Mouse (Mus musculus) yolk sac, embryonic 10.5 days (tissue): Measurements from ENCODE around the gene Atpif1.
A peak's percentile ranks its signal among the peaks of the same experiment; 100 is the strongest.

Experiments used
- DNase-seq: peaks from one replicate; pipeline ENCODE4 v3.0.0-alpha.2; 2017; ENCODE audit warnings: low spot score

The Atpif1 gene

DNA sequence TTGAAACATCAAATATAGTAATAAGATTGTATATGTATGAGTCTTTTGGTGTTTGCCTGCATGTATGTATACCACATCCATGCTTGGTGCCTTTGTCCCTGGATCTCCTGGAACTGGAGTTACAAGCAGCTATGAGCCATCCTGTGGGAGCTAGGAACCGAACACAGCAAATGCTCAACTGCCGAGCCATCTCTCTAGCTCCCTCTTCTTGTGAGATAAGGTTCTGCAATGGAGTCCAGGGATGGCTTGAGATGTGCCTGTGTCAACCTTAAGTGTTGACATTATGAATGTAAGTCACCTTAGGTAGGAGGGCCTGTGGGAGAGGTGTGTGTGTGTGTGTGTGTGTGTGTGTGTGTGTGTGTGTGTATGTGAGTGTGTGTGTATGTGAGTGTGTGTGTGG, 6.8 kb downstream of the Atpif1 start:
- no peak for DNase-seq

GRCm38 (mm10) chr4:132524808-132525207, 8.7 kb downstream of the Atpif1 start:
- DNase-seq, result no peak

- no peak for DNase-seq
These were observed 9.1 kb downstream of the Atpif1 start for GRCm38 (mm10) chr4:132524321-132524741.

- DNase-seq, result no peak
These were observed 14.3 kb downstream of the Atpif1 start for GRCm38 (mm10) chr4:132519188-132519587.

DNA sequence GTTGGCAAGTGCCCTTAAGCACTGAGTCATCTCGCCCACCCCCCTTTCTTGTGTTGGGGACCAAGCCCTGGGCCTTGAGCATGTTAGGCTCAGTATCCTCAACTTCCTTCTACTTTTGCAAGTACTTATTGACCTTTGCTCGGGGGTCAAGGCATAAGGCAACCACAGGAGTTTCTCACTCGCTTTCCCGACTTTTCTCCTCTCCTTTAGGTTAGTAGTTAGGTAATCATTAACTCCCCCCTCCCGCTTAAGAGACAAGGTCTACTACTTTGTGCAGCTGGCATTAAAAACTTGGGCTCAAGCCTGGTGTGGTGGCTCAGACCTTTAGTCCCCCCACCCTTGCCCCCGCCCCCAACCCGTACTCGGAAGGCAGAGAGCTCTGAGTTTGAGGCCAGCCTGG, 15.4 kb downstream of the Atpif1 start:
- DNase-seq, result peak; percentile 84

DNA sequence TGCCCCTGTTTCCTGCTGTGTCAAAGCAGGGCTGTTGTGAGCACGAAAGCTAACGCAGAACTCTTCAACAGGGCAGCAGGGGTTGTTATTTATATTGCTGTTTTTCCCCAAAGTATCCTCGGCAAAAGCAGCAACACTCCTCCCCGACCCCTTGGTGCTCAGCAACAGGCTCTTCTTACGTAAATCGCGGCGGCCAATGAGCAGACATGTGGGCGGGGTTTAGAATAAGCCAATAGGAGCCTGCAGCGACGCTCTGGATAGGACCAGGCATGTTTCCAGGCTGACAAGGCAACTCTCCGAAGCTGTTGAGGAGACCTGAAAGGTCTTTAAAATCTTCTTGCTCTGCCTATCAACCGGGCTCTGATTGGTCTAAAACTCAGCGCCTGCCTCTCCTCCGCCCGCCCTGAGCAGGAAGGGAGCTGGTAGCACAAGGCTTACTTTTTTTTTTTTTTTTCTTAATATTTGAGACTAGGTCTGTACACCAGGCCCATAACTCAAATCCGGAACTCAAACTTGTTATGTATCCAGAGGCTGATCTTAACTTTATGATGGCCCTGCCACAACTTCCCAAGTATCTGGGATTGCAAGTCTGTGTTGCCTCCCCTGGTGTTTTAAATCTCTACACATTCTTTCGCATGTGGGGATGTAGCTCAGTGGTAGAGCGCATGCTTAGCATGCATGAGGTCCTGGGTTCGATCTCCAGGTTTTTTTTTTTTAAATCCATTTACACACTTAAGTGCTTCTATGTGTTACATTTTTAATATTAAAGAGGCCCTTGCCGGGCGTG, 17.9 kb downstream of the Atpif1 start:
- DNase-seq, result peak; percentile 92

DNA sequence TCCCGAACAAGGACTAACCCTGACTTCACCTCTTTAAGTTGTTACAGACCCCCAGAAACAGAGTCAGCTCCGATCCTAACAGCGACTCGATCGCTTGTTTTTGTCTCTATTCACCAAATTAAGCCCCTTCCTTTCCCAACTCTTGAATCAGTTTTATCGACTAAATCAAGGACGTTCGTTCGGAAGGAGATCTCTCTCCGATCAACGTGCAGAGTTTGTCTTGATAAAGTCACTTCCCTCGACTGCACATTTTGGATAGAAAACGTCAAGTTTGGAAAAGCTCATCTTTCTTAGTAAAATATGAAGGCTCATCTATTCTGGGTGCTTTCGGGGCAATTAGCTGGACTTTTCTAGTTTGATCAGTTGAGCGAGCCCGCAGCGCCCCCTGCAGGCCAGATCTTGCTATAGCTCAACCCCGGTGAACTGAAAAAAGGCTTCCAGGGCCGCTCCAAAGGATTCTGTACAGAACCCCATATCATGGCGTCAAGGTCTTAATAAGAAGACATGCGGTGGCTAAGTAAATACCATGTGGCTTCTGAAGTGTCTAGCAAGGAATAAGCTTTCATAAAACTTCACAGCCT, 18.8 kb downstream of the Atpif1 start:
- DNase-seq, result peak; percentile 83

- DNase-seq, result peak; percentile 68
These were observed 19.8 kb downstream of the Atpif1 start for GRCm38 (mm10) chr4:132513395-132514273.

GRCm38 (mm10) chr4:132512080-132512479, 21.4 kb downstream of the Atpif1 start:
- DNase-seq, result no peak

- peak; percentile 97 for DNase-seq
These were observed 23.1 kb downstream of the Atpif1 start, which contains the start of gene Sesn2 for GRCm38 (mm10) chr4:132510352-132510798. Gene Sesn2, minus strand, starts transcription at chr4:132510501.

GRCm38 (mm10) chr4:132509621-132510296, 23.7 kb downstream of the Atpif1 start:
- peak; percentile 93 for DNase-seq

DNA sequence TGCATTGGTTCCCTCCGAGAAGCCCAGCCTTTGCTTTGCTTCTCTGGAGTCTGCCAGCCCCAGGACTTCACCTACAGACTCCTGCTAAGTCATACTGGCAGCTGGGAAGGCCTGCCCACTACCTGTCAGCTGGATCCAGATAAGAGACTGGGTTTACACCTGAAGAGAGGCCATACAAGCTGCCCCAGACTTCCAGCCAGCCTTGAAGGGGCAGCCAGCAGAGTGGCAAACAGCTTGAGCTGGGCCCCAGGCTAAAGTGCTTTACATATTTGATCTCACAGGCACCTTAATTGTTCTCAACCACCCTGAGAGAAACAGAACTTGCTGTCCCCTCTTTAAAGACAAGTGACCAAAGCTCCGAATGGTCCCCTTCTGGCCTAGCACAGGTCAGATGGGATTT, 26.2 kb downstream of the Atpif1 start:
- no peak for DNase-seq

DNA sequence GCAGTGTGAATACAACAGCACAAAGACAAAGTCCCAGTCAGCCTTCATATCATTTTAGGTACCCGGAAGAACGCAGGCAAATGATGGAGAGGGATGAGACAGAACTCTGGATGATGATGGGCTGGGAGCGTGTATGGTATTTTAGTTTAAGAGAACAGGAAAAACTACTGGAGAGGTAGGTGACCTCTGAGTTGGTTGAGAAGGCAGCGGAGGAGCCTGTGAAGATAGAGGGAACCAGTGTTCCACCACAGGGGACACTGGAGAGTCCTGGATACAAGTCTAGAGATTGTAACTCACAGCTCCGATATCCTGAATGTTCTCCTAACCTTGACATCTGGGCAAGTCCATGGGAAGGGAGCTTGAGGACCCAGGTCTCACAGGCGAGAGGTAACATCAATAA, 27.2 kb downstream of the Atpif1 start:
- DNase-seq, result no peak

GRCm38 (mm10) chr4:132505800-132506199, 27.7 kb downstream of the Atpif1 start:
- DNase-seq, result no peak

DNA sequence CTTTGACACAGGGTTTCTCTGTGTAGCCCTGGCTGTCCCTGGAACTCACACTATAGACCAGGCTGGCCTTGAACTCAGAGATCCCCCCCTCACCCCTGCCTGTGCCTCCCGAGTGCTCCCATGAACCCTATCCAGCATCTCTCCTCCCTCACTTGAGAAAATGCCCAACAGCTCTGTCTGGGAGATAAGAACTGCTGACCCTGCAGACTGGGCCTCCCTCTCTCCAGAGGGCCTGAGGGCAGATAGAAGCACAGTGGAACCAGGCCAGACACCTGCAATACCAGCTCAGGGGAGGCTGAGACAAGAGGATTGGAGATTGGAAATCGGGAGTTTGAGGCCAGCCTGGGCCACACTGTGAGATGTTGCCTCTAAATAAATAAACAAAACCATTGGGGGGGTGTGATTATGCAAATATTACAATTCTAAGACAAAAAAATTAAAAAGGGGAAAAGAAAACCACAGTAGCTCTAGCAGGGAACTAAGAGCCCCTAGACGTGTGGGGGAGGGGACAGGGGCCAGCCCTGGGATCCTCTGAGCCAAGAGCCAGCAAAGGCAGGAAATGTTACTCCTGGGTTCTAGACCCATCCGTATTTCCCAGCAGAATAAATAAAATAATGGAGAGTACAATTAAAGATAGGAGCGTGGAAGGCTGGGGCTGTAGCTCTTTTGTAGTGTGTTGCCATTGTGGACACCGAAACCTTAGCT, 28.3 kb downstream of the Atpif1 start:
- DNase-seq, result no peak

DNA sequence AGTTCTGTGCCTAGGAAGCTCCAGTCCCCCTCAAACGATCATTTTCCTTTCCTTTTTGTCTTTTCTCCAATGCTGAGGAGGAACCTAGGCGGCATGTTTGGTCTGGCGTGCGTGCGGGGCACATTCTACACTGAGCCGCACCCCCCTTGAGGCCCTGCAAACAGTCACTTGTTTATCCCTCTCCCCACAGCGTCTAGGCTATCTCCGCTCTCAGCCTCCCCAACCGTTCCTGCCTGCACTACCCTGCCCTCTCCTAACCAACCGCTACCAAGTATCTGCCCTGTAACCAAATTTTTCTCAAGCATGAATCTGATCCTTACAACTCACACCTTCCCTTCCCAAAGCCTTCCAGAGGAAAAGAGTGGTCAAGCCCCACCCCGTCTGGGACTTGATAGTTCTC, 30.1 kb downstream of the Atpif1 start:
- DNase-seq, result no peak

DNA sequence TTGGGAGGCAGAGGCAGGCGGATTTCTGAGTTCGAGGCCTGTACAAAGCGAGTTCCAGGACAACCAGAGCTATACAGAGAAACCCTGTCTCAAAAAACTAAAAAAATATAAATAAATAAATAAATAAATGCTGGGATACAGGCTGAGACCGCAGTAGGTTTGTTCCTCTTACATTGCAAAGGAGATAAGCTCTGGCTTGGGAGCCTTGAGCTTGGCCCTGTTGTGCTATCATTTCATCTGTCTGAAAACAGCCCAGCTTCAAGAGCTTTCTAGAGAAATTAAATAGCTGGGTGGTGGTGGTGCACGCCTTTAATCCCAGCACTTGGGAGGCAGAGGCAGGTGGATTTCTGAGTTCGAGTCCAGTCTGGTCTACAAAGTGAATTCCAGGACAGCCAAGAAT, 31.8 kb downstream of the Atpif1 start:
- DNase-seq, result no peak

- DNase-seq, result no peak
These were observed 39.1 kb downstream of the Atpif1 start for GRCm38 (mm10) chr4:132494271-132494918.

DNA sequence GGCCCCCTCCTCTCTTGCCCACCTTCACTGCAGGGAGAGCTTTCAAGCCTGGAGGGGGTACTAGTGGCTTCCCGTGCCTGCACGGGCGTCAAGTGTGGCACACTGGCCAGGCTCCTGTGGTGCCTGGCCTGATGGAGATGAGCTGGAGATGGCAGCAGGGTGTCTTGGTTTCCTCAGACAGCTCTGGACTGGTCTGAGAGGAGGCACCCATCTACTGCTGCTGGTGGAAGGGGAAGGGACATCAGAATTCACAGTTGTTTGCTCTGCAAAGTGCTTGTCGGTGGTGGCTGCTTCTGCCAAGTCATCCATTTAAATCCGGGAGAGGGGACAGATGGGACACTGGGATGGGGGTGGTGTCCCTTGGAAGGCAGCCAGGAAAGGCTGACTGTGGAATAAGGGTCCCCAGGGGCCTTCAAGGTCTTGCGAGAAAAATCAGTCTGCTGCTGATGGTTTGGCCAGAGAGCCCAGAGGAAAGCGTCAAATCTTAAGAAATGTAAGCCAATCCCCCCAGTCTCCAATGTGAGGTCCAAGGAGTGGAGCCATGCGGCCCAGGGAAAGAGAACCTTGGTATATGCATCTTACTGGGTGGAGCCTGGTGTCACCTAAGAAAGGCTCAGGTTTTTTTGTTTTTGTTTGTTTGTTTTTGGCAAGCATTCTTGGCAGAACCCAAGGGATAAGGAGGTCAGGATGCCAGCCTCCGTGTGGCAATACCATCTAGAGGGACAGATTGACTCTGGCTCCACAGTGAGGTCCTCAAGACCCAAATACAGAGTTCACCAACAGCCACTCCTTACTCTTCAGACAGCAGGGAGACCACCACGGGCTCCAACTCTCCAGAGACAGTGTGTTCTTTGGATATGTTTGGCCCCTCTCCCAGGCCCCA, 41.0 kb downstream of the Atpif1 start:
- DNase-seq, result no peak

GRCm38 (mm10) chr4:132491748-132492147, 41.7 kb downstream of the Atpif1 start:
- DNase-seq, result peak; percentile 74
